Mouse (Mus musculus) spleen, postnatal 10 days (tissue): ENCODE results near the gene Irf1.
A peak's percentile ranks its signal among the peaks of the same experiment; 100 is the strongest.
"Not testable (repeated sequence)": the region's sequence is repeated elsewhere in the genome, so short reads cannot be mapped to it uniquely, and the experiment has no call there.

Experiments used
- DNase-seq, 2 experiments: peaks; one replicate each; pipeline ENCODE4 v3.0.0; 2021 to 2022; ENCODE audit warnings: low spot score in 2 of 2

The Irf1 gene

DNA sequence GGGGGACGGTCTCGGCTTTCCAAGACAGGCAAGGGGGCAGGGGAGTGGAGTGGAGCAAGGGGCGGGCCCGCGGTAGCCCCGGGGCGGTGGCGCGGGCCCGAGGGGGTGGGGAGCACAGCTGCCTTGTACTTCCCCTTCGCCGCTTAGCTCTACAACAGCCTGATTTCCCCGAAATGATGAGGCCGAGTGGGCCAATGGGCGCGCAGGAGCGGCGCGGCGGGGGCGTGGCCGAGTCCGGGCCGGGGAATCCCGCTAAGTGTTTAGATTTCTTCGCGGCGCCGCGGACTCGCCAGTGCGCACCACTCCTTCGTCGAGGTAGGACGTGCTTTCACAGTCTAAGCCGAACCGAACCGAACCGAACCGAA is at the start of gene Irf1:
Irf1 (plus strand) TSS at position 255 of the 365 bp plus-strand sequence.
- peak; percentile 73 to 93 for DNase-seq

GRCm38 (mm10) chr11:53720715-53721114 is 49.1 kb upstream of the Irf1 start, which contains the start of gene Il5:
Il5 (plus strand) TSS chr11:53720794.
- no peak for DNase-seq

DNA sequence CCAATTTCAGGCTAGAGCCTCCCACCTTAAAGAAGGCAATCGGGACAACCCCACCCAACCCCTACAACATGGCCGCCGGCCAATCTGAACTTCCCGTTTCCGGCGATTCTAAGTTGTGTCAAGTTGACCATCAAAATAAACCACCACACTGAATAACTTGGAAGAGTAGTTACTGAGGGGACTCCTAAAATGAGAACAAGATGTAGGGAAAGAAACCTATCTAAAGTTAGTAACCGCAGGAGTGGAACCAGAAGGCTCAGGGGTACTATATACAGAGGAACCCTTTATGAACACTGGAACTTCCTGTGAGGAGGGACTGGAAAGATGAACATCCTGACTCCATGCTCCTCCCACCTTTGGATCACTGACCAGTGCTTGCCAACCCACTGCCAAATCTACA is 38.4 kb upstream of the Irf1 start:
- DNase-seq: no peak

DNA sequence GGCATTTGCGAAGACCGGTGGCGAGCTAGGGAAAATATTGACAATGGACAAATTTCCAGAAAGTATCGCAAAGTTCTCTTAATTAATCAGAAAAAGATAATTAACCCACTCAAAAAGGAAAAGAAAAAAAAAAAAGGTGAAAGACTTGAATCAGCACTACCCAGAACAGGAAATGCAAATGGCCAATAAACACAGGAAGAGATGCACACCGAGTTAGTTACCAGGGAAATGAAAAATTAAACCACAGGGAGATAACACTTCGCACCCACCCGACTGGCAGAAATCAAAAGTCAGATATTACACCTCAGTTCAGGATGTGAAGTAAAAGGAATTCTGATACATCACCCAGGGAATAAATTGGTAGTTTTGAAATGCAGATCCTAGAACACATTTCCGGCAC is 37.6 kb upstream of the Irf1 start:
- no peak for DNase-seq

DNA sequence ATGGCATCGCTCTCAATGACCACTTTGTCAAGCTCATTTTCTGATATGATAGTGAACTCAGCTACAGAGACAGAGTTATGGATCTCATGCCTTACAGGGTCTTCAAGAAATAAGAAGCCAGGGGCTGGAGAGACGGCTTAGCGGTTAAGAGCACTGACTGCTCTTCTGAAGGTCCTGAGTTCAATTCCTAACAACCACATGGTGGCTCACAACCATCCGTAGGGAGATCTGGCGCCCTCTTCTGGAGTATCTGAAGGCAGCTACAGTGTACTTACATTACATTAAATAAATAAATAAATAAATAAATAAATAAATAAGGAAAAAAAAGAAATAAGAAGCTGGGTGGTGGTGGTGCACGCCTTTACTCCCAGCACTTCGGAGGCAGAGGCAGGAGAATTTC is 36.0 kb upstream of the Irf1 start:
- no peak for DNase-seq

DNA sequence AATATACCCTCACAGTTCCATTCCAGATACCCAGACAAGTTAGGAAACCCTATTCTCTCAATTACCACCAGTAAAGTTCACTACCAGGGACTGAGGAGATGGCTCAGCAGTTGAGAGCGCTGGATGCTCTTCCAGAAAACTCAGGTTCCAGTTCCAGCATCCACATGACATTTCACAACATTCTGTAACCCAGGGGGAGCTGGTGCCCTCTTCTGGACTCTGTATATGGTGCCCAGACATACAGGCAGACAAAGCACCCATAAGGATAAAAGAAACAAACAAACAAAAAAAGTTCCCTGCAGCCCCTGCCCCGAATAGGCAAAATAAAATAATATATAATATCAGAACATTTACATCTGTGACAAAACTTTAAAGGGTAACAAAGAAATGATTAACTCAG is 35.4 kb upstream of the Irf1 start:
- no peak for DNase-seq

- peak in 1 of 2 experiments; percentile 11 for DNase-seq
Measured at GRCm38 (mm10) chr11:53734970-53735681, 34.7 kb upstream of the Irf1 start.

- peak; percentile 31 to 71 for DNase-seq
Measured at GRCm38 (mm10) chr11:53735682-53736245, 34.0 kb upstream of the Irf1 start.

- peak; percentile 56 to 79 for DNase-seq
Measured at GRCm38 (mm10) chr11:53736771-53737572, 32.8 kb upstream of the Irf1 start.

DNA sequence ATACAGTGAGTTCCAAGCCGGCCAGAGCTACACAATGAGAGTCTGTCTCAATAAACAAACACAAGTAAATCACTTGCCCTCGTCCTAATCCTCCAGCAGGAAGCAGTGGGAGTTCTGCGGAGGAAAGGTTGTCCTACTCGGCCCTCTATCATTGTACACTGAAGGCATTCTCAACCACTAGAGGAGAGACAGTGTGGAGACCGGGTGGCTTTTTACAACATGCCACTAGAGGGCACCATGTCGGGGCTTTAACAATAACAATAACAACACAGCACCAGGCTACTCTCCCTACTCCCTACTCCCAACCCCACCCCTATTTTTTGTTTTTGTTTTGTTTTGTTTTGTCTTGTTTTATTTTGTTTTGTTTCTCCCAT is 32.3 kb upstream of the Irf1 start:
- DNase-seq: peak in 1 of 2 experiments; percentile 71

DNA sequence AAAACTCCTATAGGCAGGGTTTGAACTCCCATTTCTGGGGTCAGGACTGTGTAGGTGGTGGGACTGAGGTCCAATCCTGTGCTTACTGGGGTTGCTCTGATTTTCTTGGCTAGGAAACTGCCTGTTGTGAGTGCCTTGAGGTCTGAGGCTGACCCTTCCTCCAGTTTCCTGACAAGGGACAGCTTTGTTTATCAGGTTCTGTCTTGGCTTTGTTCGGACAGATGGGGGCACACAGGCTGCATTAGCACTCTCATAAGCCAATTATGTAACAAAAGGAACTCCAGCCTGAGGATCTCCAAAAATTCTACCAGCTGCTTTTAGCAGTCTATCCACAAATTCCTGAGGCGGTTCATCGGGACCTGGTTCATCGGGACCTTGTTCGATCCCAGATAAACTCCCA is 27.5 kb upstream of the Irf1 start:
- no peak for DNase-seq

DNA sequence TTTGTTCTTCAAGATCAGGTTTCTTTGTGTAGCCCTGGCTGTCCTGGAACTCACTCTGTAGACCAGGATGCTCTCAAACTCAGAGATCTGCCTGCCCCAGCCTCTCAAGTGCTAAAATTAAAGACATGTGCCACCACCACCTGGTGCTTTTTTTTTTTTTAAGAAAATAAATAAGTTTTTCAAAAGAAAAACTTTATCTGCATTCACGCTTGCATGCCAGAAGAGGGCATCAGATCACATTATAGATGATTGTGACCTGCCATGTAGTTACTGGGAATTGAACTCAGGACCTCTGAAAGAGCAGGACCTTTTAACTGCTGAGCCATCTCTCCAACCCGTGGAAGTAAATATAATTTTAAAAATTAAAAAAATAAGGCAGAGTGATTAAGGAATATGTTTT is 24.6 kb upstream of the Irf1 start:
- DNase-seq: no peak

GRCm38 (mm10) chr11:53747985-53748384 is 21.8 kb upstream of the Irf1 start:
- no peak for DNase-seq

- no peak for DNase-seq
Measured at GRCm38 (mm10) chr11:53748614-53749013, 21.2 kb upstream of the Irf1 start.

- DNase-seq: no peak
Measured at GRCm38 (mm10) chr11:53749306-53749705, 20.5 kb upstream of the Irf1 start.

GRCm38 (mm10) chr11:53749716-53750352 is 20.0 kb upstream of the Irf1 start:
- DNase-seq: no peak

DNA sequence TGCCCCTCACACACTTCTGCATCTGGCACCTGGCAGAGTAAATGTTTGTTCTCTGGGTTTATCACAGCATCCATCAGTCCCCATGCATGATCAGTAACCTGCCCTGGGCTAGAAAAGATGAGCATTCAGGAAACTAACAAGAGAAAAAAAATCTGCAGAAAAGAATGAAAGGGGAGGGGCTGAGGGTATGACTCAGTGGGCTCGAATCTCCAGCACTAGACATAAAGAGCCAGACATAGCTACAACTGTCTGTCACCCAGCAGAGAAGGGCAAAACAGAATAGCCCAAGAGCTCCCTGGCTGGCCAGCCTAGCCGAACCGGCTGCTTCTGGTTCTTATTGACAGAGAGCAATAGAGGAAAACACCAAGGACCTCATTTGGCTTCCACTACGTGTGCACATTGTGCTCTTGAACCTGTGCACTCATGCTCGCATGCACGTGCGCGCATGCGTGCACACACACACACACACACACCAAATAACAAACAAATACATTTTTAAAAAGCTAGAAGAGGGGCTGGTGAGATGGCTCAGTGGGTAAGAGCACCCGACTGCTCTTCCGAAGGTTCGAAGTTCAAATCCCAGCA is 14.7 kb upstream of the Irf1 start:
- no peak for DNase-seq

DNA sequence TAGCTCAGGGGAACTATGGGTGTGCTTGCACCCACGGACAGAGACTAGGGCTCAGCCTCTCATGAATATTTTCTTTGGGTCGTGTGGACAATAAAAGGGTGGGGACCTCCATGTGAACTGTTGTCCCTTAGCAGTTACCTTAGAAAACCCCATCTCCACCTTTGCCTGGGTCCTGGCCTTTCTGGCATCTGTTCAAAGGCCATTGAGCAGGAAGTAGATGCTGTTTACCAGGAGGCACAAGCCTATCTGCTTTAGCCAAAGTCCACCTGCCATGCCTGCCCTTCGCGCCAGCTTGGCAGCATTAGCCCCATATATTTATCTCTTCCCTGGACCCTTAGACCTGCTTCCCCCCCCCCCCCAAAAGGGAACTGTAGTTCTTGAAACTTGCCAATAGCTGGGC is 12.2 kb upstream of the Irf1 start:
- DNase-seq: no peak

DNA sequence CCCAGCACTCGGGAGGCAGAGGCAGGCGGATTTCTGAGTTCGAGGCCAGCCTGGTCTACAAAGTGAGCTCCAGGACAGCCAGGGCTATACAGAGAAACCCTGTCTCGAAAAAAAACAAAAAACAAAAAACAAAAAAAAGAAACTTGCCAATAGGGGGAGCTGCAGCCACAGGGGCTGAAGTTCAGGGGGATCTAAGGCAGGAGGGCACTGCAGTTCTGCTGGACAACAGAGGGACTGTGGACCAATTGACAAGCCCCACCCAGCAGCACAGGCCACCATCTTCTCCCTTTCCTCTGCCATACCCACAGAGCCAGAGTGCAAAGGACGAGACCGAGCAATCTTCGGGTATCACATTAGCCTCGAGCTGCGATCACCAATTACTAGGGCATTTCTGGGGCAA is 11.8 kb upstream of the Irf1 start:
- DNase-seq: not testable (repeated sequence)

GRCm38 (mm10) chr11:53758791-53759351 is 10.9 kb upstream of the Irf1 start:
- DNase-seq: no peak

- DNase-seq: no peak
Measured at GRCm38 (mm10) chr11:53759545-53760406, 10.0 kb upstream of the Irf1 start.
